Mouse (Mus musculus) kidney, postnatal 0 days (tissue): ENCODE measurements around the gene H2afy2. TPM values are rescaled to one million over a fixed set of nuclear protein-coding genes. Genes with fewer than 3 reads are reported as not detected.

ENCODE experiments used
- ATAC-seq: fragments of 200-750 bp; cut with Nextera tagmentation; replicated peaks from 2 replicates; pipeline ENCODE4 v1.8.0; 2017; ENCODE audit warnings: low read depth, moderate number of reproducible peaks, moderate TSS enrichment, moderate library complexity; ENCODE audit not compliant: low FRiP score
- DNase-seq: peaks from one replicate; pipeline ENCODE4 v3.0.0-alpha.2; 2016; ENCODE audit warnings: low spot score
- H3K27ac ChIP-seq: fragments of 300-500 bp; sonication (generic); 2 replicates; pipeline ENCODE4 v1.5.1; 2014; ENCODE audit warnings: mild to moderate bottlenecking
- H3K27me3 ChIP-seq: fragments of 300-500 bp; sonication (generic); 2 replicates; pipeline ENCODE4 v1.6.1; 2014; ENCODE audit warnings: low read length, mixed read lengths; ENCODE audit not compliant: insufficient read depth
- H3K36me3 ChIP-seq: fragments of 300-500 bp; sonication (generic); 2 replicates; pipeline ENCODE4 v1.6.1; 2014; ENCODE audit warnings: low read length, mixed read lengths; ENCODE audit not compliant: insufficient read depth
- H3K4me1 ChIP-seq: fragments of 300-500 bp; sonication (generic); replicated peaks from 2 replicates; pipeline ENCODE4 v1.6.1; 2014; ENCODE audit warnings: antibody characterized with exemption, low read length, mixed read lengths; ENCODE audit not compliant: insufficient read depth
- H3K4me2 ChIP-seq: fragments of 300-500 bp; sonication (generic); 2 replicates; pipeline ENCODE4 v1.6.1; 2014; ENCODE audit warnings: mild to moderate bottlenecking, low read length, moderate library complexity, mixed read lengths
- H3K4me3 ChIP-seq: fragments of 300-500 bp; sonication (generic); replicated peaks from 2 replicates; pipeline ENCODE4 v1.5.1; 2014; ENCODE audit warnings: low read depth, low read length
- H3K9ac ChIP-seq: fragments of 300-500 bp; sonication (generic); 2 replicates; pipeline ENCODE4 v1.6.1; 2014; ENCODE audit warnings: low read depth, low read length
- H3K9me3 ChIP-seq: fragments of 300-500 bp; sonication (generic); replicated peaks from 2 replicates; pipeline ENCODE4 v1.6.1; 2016; ENCODE audit warnings: low read length, inconsistent platforms, mixed read lengths
- CTCF ChIP-seq: IDR thresholded peaks from 2 replicates; pipeline ENCODE4 v1.5.1; 2016; ENCODE audit warnings: antibody characterized with exemption, low read depth, mild to moderate bottlenecking, moderate library complexity
- WGBS: fragments of 180-500 bp; shearing (Covaris S2); extraction: QIAGEN DNeasy Blood & Tissue Kit; methylation state at CpG from one replicate; pipeline ENCODE4 v1.1.7; 2014; 5-methylcytosine and 5-hydroxymethylcytosine counted together
- polyA plus RNA-seq: library from polyadenylated mRNA; unstranded; fragments of >200 nt; fragmentation: Nextera tagmentation; extraction: Ambion mirVana; gene quantifications from 2 replicates; pipeline ENCODE4 v1.2.1, GENCODE M21; 2015

The H2afy2 gene
- polyA plus RNA-seq: 83.0 and 87.4 TPM in 2 replicates

DNA sequence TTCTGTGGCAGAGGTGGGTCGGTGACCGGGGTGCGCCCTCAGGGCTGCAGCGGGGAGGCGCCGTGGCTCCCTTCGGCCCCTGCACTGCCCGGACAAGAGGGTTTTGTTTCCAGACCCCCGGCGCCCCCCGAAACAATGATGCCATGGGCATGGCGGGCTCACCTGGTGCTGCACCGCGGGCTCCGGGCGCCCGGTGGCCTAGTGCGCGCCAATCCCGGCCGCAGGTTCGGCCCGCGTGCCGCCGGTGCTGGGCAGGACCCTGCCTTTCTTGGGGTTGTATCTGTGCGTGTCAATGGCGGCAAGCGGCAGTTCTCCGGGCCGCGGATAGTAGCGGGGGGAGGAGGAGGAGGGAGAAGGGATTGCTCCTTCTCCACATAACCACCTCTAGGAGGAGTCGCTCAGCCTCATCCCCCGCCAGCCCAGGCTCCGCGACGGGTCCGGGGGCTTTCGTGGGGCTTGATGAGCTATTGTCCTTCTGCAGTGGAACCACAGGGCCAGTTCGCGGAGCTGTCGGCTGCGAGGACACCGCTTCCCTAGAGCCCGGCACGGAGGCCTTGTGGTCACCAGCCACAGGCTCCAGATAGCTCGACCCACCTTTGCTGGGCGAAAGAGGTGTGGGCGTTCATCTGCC is at the start of gene H2afy2:
Gene H2afy2, minus strand, starts transcription at position 527 of the 631 bp plus-strand sequence.
- H3K36me3 ChIP-seq: no peaks in the 10 kb centered on the region
- WGBS: under 1% methylated on average over 50 of the region's 50 CpGs
- H3K9me3 ChIP-seq: no peaks in the 10 kb centered on the region
- H3K4me3 ChIP-seq: peak within 1 kb of the TSS; percentile 64
- peak within 1 kb of the TSS; percentile 74 for H3K9ac ChIP-seq
- peak within 1 kb of the TSS; percentile 90 for H3K27ac ChIP-seq
- ATAC-seq (peak; percentile 77), DNase-seq (peak; percentile 93)
- H3K4me2 ChIP-seq: peak within 1 kb of the TSS; percentile 75
- no peaks in the 10 kb centered on the region for H3K27me3 ChIP-seq
- peaks cover 4% of the 10 kb centered on the region; the same call in 1 of the 2 replicates for H3K4me1 ChIP-seq
- peak; percentile 51; the same call in 1 of the 2 replicates for TF ChIP-seq CTCF

DNA sequence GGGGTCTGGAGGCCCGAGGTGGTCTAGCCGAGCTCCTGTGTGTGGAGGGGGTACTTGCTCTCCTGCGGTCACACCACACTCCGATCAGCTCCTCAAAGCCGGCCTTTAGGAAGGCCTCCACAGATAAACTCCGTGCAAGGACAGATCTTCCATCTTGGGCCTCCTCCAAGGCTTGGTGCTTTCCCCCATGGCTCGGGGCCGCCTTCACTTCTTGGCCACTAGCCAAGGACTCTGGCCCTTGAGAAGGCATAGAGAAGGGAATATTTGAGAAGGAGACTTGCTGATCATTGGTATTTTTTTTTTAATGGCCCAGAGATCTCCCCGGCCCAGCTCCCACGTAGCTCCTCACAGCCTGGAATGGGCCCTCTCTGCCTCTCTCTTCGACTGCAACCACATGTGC is 48.8 kb upstream of the H2afy2 start:
- no peaks in the 10 kb centered on the region for H3K9me3 ChIP-seq
- no peaks in the 10 kb centered on the region for H3K27me3 ChIP-seq
- DNase-seq (no peak), ATAC-seq (no peak)
- TF ChIP-seq CTCF: no peak
- no peak overlapping the region for H3K4me2 ChIP-seq
- no peaks in the 10 kb centered on the region; the same call in 1 of the 2 replicates for H3K4me1 ChIP-seq
- no peaks in the 10 kb centered on the region for H3K36me3 ChIP-seq
- WGBS: 69% methylated on average over 11 of the region's 11 CpGs
- H3K4me3 ChIP-seq: no peak overlapping the region
- no peak overlapping the region for H3K9ac ChIP-seq
- H3K27ac ChIP-seq: no peak overlapping the region

DNA sequence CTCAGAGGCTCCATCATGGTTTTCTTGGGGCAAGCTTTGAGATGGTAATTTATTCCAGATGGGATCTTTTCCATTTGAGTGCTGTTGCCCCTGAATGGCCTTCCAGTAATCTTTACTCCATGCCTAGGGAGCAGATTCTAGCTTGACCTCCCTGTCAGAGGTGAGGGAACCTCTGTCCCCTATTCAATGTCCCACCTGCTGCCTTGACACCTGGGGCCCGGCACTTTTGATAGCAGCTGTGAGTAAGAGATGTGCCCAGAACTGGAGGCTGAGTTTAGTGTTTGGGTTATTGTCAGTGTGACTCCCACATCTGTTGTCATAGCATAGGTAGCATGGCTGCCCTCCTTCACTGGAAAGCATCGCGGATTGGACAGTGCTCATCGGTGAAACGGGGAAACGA is 47.8 kb upstream of the H2afy2 start:
- no peak for TF ChIP-seq CTCF
- Histone ChIP-seq H3K27ac (no peak overlapping the region), H3K36me3 (no peaks in the 10 kb centered on the region), H3K4me1 (no peaks in the 10 kb centered on the region; the same call in 1 of the 2 replicates), H3K9me3 (no peaks in the 10 kb centered on the region), H3K9ac (no peak overlapping the region), H3K27me3 (no peaks in the 10 kb centered on the region), H3K4me2 (no peak overlapping the region), H3K4me3 (no peak overlapping the region)
- 88% methylated on average over 6 of the region's 6 CpGs for WGBS
- ATAC-seq: no peak
- no peak for DNase-seq

DNA sequence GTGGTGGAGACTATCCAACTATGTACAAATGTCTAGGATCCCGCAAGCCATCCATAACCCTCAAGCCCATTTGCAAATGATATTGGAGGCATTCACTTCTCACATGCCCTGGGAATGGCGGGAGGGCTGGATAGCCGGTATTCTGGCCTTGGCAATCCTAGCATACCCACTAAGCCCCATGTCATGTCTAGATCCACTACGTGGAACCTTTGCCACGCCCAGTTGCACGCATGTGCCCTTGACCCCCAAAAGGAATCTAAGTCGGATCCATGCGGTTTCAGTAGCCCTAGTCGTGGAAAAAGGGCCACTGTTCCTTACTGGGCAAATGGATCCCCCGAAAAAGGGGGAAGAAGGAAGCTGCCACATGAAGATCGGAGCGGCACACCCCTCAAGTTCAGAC is 47.3 kb upstream of the H2afy2 start:
- no peaks in the 10 kb centered on the region for H3K9me3 ChIP-seq
- DNase-seq (no peak), ATAC-seq (no peak)
- no peak overlapping the region for H3K9ac ChIP-seq
- no peaks in the 10 kb centered on the region; the same call in 1 of the 2 replicates for H3K4me1 ChIP-seq
- H3K27me3 ChIP-seq: no peaks in the 10 kb centered on the region
- no peaks in the 10 kb centered on the region for H3K36me3 ChIP-seq
- no peak overlapping the region for H3K4me2 ChIP-seq
- TF ChIP-seq CTCF: no peak
- no peak overlapping the region for H3K4me3 ChIP-seq
- H3K27ac ChIP-seq: no peak overlapping the region
- 76% methylated on average over 12 of the region's 12 CpGs for WGBS

DNA sequence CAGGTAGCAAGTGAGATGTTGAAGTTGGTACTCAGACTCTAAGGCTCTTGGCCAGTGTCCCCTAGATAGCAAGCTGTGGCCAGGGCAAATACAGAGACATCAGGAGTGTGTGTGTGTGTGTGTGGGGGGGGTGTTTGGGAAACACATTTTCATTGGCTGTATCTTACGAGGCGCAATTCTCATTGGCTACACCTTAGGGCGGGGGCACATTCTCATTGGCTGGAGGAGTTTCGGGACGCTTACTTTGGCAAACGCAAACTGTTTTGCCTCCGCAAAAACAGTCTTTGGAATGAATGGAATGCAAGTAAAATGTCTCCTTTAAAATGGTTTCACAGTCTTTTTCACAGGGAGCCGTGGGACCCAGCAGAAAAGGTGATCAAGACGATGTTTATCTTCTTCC is 46.9 kb upstream of the H2afy2 start:
- Histone ChIP-seq H3K4me3 (no peak overlapping the region), H3K4me1 (no peaks in the 10 kb centered on the region; the same call in 1 of the 2 replicates), H3K36me3 (no peaks in the 10 kb centered on the region), H3K9ac (no peak overlapping the region), H3K27ac (no peak overlapping the region), H3K27me3 (no peaks in the 10 kb centered on the region), H3K9me3 (no peaks in the 10 kb centered on the region), H3K4me2 (no peak overlapping the region)
- ATAC-seq (no peak), DNase-seq (peak; percentile 73)
- no peak for TF ChIP-seq CTCF
- WGBS: 48% methylated on average over 9 of the region's 9 CpGs

DNA sequence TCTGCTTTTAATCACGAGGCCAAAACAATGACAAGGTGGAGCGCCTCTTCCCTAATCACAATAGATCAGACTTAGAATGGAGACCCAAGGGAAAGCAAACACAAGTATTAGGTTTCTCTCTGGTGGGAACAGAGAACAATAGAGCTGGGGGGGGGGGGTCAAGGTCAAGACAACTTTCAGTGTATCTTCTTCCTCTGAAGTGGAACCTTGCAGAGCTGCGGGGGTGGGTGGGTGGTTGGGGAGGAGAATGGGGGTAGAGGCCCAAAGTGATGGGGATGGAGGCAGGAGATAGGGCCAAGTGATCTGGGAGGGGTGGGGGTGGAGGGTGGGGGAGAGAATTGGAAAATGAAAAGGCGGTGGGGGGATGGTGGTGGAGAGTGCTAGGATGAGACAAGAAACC is 45.1 kb upstream of the H2afy2 start:
- DNase-seq (no peak), ATAC-seq (no peak)
- TF ChIP-seq CTCF: no peak
- no peaks in the 10 kb centered on the region for H3K36me3 ChIP-seq
- no peak overlapping the region for H3K9ac ChIP-seq
- H3K4me2 ChIP-seq: no peak overlapping the region
- H3K9me3 ChIP-seq: no peaks in the 10 kb centered on the region
- WGBS: 37% methylated on average over 4 of the region's 4 CpGs
- H3K4me3 ChIP-seq: no peak overlapping the region
- no peaks in the 10 kb centered on the region for H3K27me3 ChIP-seq
- no peaks in the 10 kb centered on the region; the same call in 1 of the 2 replicates for H3K4me1 ChIP-seq
- H3K27ac ChIP-seq: no peak overlapping the region
